Mouse (Mus musculus) gastrocnemius, postnatal 36 days (tissue): ENCODE measurements around the gene Serinc1. TPM values are rescaled to one million over a fixed set of nuclear protein-coding genes. Genes with fewer than 3 reads are reported as not detected.
"Not testable (repeated sequence)": the region's sequence is repeated elsewhere in the genome, so short reads cannot be mapped to it uniquely, and the experiment has no call there.

Source experiments
- DNase-seq, 2 experiments: peaks; one replicate each; pipeline ENCODE4 v3.0.0; 2022
- intact Hi-C: fragments of 180-260 bp; cut with DNase I; formaldehyde crosslinking; loops from one replicate; pipeline ENCODE4 v1.15.1; 2025
- long read RNA-seq, 2 experiments: library from polyadenylated mRNA; stranded (forward); transcript quantifications; one replicate each; pipeline ENCODE4 v2.0.0; 2021
- total RNA-seq, 2 experiments: library from RNA; stranded (reverse); gene quantifications; 2 replicates each; pipeline ENCODE4 v1.2.3; 2021

Gene Serinc1
- 100 to 1,000 TPM; 162 to 170 TPM for total RNA-seq
- long read RNA-seq, experiment 1, transcript Serinc1-201 (9 exons, 2,880 nt): major isoform, 88 of 102 reads
- long read RNA-seq, experiment 1, partial matches to known transcripts: 5 of 102 reads
- long read RNA-seq, experiment 1, other reads (novel, unspliced or antisense): 9 of 102 reads
- long read RNA-seq, experiment 2, transcript Serinc1-201 (9 exons, 2,880 nt): major isoform, 95 of 117 reads
- long read RNA-seq, experiment 2, partial matches to known transcripts: 20 of 117 reads
- long read RNA-seq, experiment 2, other reads (novel, unspliced or antisense): 2 of 117 reads

- peak; percentile 89 to 90 for DNase-seq
- intact Hi-C loops: loop anchor here (5.0 kb wide), 1 partner anchor 45 kb away; the partner anchor contains the start of gene Hsf2
Measured at GRCm38 (mm10) chr10:57532218-57533101, at the start of gene Serinc1. Serinc1 (minus strand) TSS chr10:57532530.

GRCm38 (mm10) chr10:57576721-57577120 lies 44.4 kb upstream of the Serinc1 start:
- no peak for DNase-seq
- intact Hi-C loops: no loop called here

GRCm38 (mm10) chr10:57572130-57572529 lies 39.8 kb upstream of the Serinc1 start:
- intact Hi-C loops: no loop called here
- DNase-seq: no peak

GRCm38 (mm10) chr10:57571211-57571730 lies 38.9 kb upstream of the Serinc1 start:
- intact Hi-C loops: no loop called here
- peak; percentile 26 to 33 for DNase-seq

- intact Hi-C loops: loop anchor here (10.0 kb wide), 1 partner anchor 104 kb away; no protein-coding TSS in a partner anchor
Measured at GRCm38 (mm10) chr10:57569023-57569931, 36.9 kb upstream of the Serinc1 start.

GRCm38 (mm10) chr10:57566221-57566620 lies 33.9 kb upstream of the Serinc1 start:
- DNase-seq: no peak
- intact Hi-C loops: loop anchor here (10.0 kb wide), 1 partner anchor 101 kb away; no protein-coding TSS in a partner anchor

More at GRCm38 (mm10) chr10:57569023-57569931, 36.9 kb upstream of the Serinc1 start:
- no peak for DNase-seq

GRCm38 (mm10) chr10:57557597-57557996 lies 25.3 kb upstream of the Serinc1 start:
- DNase-seq: no peak
- intact Hi-C loops: no loop called here

- no peak for DNase-seq
- intact Hi-C loops: no loop called here
Measured at GRCm38 (mm10) chr10:57553719-57554118, 21.4 kb upstream of the Serinc1 start.

- DNase-seq: no peak
- intact Hi-C loops: no loop called here
Measured at GRCm38 (mm10) chr10:57549631-57550030, 17.3 kb upstream of the Serinc1 start.

GRCm38 (mm10) chr10:57543890-57544289 lies 11.6 kb upstream of the Serinc1 start:
- DNase-seq, intact Hi-C loops: not testable (repeated sequence)

GRCm38 (mm10) chr10:57531616-57532217 lies 613 bp downstream of the Serinc1 start:
- intact Hi-C loops: loop anchor here (5.0 kb wide), 1 partner anchor 44 kb away; the partner anchor contains the start of gene Hsf2
- DNase-seq: no peak

GRCm38 (mm10) chr10:57531076-57531475 lies 1.3 kb downstream of the Serinc1 start:
- no peak for DNase-seq
- intact Hi-C loops: loop anchor here (5.0 kb wide), 1 partner anchor 44 kb away; the partner anchor contains the start of gene Hsf2

- intact Hi-C loops: no loop called here
Measured at GRCm38 (mm10) chr10:57526469-57526868, 5.9 kb downstream of the Serinc1 start.

GRCm38 (mm10) chr10:57515278-57515677 lies 17.1 kb downstream of the Serinc1 start:
- no peak for DNase-seq
- intact Hi-C loops: no loop called here

More at GRCm38 (mm10) chr10:57526469-57526868, 5.9 kb downstream of the Serinc1 start:
- no peak for DNase-seq

- no peak for DNase-seq
- intact Hi-C loops: no loop called here
Measured at GRCm38 (mm10) chr10:57514616-57515015, 17.7 kb downstream of the Serinc1 start.

- no peak for DNase-seq
- intact Hi-C loops: no loop called here
Measured at GRCm38 (mm10) chr10:57499414-57500156, 32.7 kb downstream of the Serinc1 start.

GRCm38 (mm10) chr10:57492050-57492449 lies 40.3 kb downstream of the Serinc1 start:
- intact Hi-C loops: no loop called here
- no peak for DNase-seq

GRCm38 (mm10) chr10:57488591-57488990 lies 43.7 kb downstream of the Serinc1 start:
- no peak for DNase-seq
- intact Hi-C loops: loop anchor here (5.0 kb wide), 1 partner anchor 44 kb away; the partner anchor contains the start of gene Serinc1
